Mouse (Mus musculus) thymus, adult 2 months (tissue): Measurements from ENCODE around the gene Thap4.

Source experiments
- CTCF ChIP-seq: fragments of 200-500 bp; IDR thresholded peaks from 2 replicates; pipeline ENCODE4 v1.5.1; 2012; ENCODE audit warnings: mild to moderate bottlenecking, control low read depth, low read length, moderate library complexity, borderline replicate concordance; ENCODE audit not compliant: control insufficient read depth, poor library complexity, insufficient read depth; ENCODE audit errors: extremely low read depth
- POLR2A ChIP-seq: fragments of 200-500 bp; IDR thresholded peaks from 2 replicates; pipeline ENCODE4 v1.6.1; 2012; ENCODE audit warnings: mild to moderate bottlenecking, low read length, control low read depth, moderate library complexity; ENCODE audit not compliant: control insufficient read depth, poor library complexity, insufficient read depth; ENCODE audit errors: extremely low read depth

DNA sequence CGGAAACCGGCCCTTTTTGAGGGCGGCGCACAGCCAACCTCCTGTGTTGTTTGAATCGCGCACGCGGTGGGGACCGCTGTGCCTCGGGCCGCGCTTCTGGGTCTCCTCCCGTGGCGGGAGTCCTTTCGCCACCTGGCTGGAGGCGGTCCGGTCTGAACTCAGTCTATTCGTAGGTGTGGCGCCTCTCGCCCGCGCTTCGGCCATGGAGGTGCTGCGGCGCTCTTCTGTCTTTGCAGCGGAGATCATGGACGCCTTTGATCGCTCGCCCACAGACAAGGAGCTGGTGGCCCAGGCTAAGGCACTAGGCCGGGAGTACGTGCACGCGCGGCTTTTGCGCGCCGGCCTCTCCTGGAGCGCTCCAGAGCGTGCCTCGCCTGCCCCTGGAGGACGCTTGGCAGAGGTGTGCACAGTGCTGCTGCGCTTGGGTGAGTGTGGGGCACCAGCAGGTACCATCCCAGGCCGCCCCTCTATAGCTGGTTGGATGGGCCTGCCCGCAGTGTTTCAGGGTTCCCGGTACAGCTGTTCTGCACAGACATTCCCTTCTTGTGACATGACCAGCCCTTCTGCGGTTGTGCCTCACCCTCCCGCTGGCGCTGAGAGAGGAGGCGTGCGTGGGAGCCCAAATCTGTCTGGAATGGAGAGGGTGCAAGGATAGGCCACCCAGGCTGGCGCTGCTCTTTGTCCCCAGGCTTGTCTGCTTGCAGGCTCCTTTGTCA is 68.3 kb downstream of the Thap4 start:
- no peak for TF ChIP-seq CTCF
- TF ChIP-seq POLR2A, result no peak
